Mouse (Mus musculus) liver, embryonic 15.5 days (tissue): ENCODE results near the gene Mc3r. TPM values are rescaled to one million over a fixed set of nuclear protein-coding genes. Genes with fewer than 3 reads are reported as not detected.
A peak's percentile ranks its signal among the peaks of the same experiment; 100 is the strongest.

Experiments
- ATAC-seq: fragments of 200-750 bp; cut with Nextera tagmentation; 2 replicates; pipeline ENCODE4 v1.8.0; 2017; ENCODE audit warnings: moderate number of reproducible peaks, mild to moderate bottlenecking, moderate library complexity; ENCODE audit not compliant: insufficient read depth
- H3K27ac ChIP-seq: fragments of 300-500 bp; sonication (generic); replicated peaks from 2 replicates; pipeline ENCODE4 v1.5.1; 2015; ENCODE audit warnings: mild to moderate bottlenecking, inconsistent platforms
- H3K27me3 ChIP-seq: fragments of 300-500 bp; sonication (generic); 2 replicates; pipeline ENCODE4 v1.6.1; 2015; ENCODE audit warnings: mild to moderate bottlenecking, inconsistent platforms
- H3K36me3 ChIP-seq: fragments of 300-500 bp; sonication (generic); replicated peaks from 2 replicates; pipeline ENCODE4 v1.6.1; 2015; ENCODE audit warnings: moderate library complexity, mild to moderate bottlenecking, inconsistent platforms
- H3K4me1 ChIP-seq: fragments of 300-500 bp; sonication (generic); replicated peaks from 2 replicates; pipeline ENCODE4 v1.6.1; 2015; ENCODE audit warnings: inconsistent platforms
- H3K4me2 ChIP-seq: fragments of 300-500 bp; sonication (generic); 2 replicates; pipeline ENCODE4 v1.6.1; 2015; ENCODE audit warnings: moderate library complexity, mild to moderate bottlenecking, inconsistent platforms
- H3K4me3 ChIP-seq: fragments of 300-500 bp; sonication (generic); replicated peaks from 2 replicates; pipeline ENCODE4 v1.5.1; 2015; ENCODE audit warnings: mild to moderate bottlenecking, inconsistent platforms
- H3K9ac ChIP-seq: fragments of 300-500 bp; sonication (generic); 2 replicates; pipeline ENCODE4 v1.6.1; 2015; ENCODE audit warnings: moderate library complexity, mild to moderate bottlenecking, inconsistent platforms
- H3K9me3 ChIP-seq: fragments of 300-500 bp; sonication (generic); replicated peaks from 2 replicates; pipeline ENCODE4 v1.6.1; 2016; ENCODE audit warnings: inconsistent platforms
- WGBS: fragments of 180-500 bp; shearing (Covaris S2); methylation state at CpG from one replicate; pipeline ENCODE4 v1.1.7; 2015; ENCODE audit warnings: mixed read lengths; ENCODE audit not compliant: insufficient replicate concordance; 5-methylcytosine and 5-hydroxymethylcytosine counted together
- polyA plus RNA-seq: library from polyadenylated mRNA; unstranded; fragments of >200 nt; fragmentation: Nextera tagmentation; extraction: Ambion mirVana; gene quantifications from 2 replicates; pipeline ENCODE4 v1.2.1, GENCODE M21; 2015

Mc3r gene
- 0.05 and 0.06 TPM in 2 replicates for polyA plus RNA-seq

- H3K4me1 ChIP-seq, result no peaks in the 10 kb centered on the region
- 10% methylated on average over 22 of the region's 22 CpGs for WGBS
- no peak within 1 kb of the TSS for H3K9ac ChIP-seq
- no peak within 1 kb of the TSS for H3K4me3 ChIP-seq
- H3K27ac ChIP-seq, result no peak within 1 kb of the TSS
- no peaks in the 10 kb centered on the region for H3K36me3 ChIP-seq
- H3K27me3 ChIP-seq, result peaks cover 81% of the 10 kb centered on the region
- H3K9me3 ChIP-seq, result no peaks in the 10 kb centered on the region
- H3K4me2 ChIP-seq, result no peak within 1 kb of the TSS
- ATAC-seq, result peak; percentile 69
These were observed at the start of gene Mc3r for GRCm38 (mm10) chr2:172248106-172248764. Mc3r (plus strand) TSS chr2:172248492.

DNA sequence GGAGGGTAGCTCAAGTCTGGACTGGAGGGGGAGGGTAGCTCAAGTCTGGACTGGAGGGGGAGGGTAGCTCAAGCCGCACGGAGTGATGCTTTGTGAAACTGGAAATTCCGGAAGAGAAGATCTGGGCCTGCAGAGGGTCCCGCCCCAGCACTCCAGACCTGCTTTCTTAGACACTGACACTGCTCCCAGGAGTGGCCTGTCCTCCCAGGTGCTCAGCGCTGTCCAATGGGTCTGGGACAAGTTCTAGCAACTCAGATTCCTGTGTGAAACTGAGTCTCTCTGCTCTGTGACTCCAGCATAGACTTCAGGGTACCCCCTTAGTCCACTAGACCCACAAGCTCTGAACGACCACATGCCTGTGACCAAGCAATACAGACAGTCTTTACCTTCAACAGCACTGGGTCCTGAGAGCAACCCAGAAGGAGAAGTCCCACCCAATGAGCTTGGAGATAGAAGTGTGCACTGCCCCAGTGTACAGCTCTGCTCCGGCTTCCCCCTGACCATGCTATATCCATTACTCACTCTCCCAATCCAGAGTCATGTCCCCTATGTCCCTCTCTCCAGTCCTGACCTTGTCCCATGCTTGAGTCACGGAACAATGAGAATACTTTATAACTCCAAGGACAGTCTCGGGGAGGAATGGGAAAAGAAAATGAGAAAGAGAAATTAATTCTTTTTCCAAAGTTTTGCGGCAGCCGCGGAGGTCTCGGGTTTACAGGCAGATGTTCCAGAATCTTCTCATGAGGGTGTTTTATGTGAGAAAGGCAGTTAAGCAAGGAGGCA is 46.1 kb upstream of the Mc3r start:
- Histone ChIP-seq H3K4me1 (no peaks in the 10 kb centered on the region), H3K4me2 (no peak overlapping the region), H3K9ac (no peak overlapping the region), H3K27ac (no peak overlapping the region), H3K4me3 (no peak overlapping the region), H3K36me3 (no peaks in the 10 kb centered on the region), H3K9me3 (no peaks in the 10 kb centered on the region), H3K27me3 (no peaks in the 10 kb centered on the region)
- ATAC-seq, result no peak
- 73% methylated on average over 13 of the region's 13 CpGs for WGBS

- 15% methylated on average over 11 of the region's 11 CpGs for WGBS
- no peak for ATAC-seq
- H3K9me3 ChIP-seq, result no peaks in the 10 kb centered on the region
- no peaks in the 10 kb centered on the region for H3K4me1 ChIP-seq
- H3K27me3 ChIP-seq, result no peaks in the 10 kb centered on the region
- H3K9ac ChIP-seq, result no peak overlapping the region
- H3K27ac ChIP-seq, result no peak overlapping the region
- H3K4me3 ChIP-seq, result no peak overlapping the region
- no peak overlapping the region for H3K4me2 ChIP-seq
- no peaks in the 10 kb centered on the region for H3K36me3 ChIP-seq
These were observed 41.3 kb upstream of the Mc3r start for GRCm38 (mm10) chr2:172207003-172207402.

GRCm38 (mm10) chr2:172213480-172213879 is 34.8 kb upstream of the Mc3r start:
- Histone ChIP-seq H3K4me2 (no peak overlapping the region), H3K27me3 (no peaks in the 10 kb centered on the region), H3K27ac (no peak overlapping the region), H3K36me3 (no peaks in the 10 kb centered on the region), H3K9ac (no peak overlapping the region), H3K9me3 (no peaks in the 10 kb centered on the region), H3K4me1 (no peaks in the 10 kb centered on the region), H3K4me3 (no peak overlapping the region)
- 66% methylated on average over 8 of the region's 8 CpGs for WGBS
- ATAC-seq, result no peak

GRCm38 (mm10) chr2:172214336-172214735 is 34.0 kb upstream of the Mc3r start:
- no peaks in the 10 kb centered on the region for H3K27me3 ChIP-seq
- no peak for ATAC-seq
- no peak overlapping the region for H3K4me3 ChIP-seq
- no peaks in the 10 kb centered on the region for H3K4me1 ChIP-seq
- H3K4me2 ChIP-seq, result no peak overlapping the region
- H3K36me3 ChIP-seq, result no peaks in the 10 kb centered on the region
- 55% methylated on average over 5 of the region's 5 CpGs for WGBS
- H3K27ac ChIP-seq, result no peak overlapping the region
- no peaks in the 10 kb centered on the region for H3K9me3 ChIP-seq
- no peak overlapping the region for H3K9ac ChIP-seq

GRCm38 (mm10) chr2:172215508-172216162 is 32.7 kb upstream of the Mc3r start:
- Histone ChIP-seq H3K9me3 (no peaks in the 10 kb centered on the region), H3K27ac (no peak overlapping the region), H3K4me3 (no peak overlapping the region), H3K4me1 (no peaks in the 10 kb centered on the region), H3K36me3 (no peaks in the 10 kb centered on the region), H3K9ac (no peak overlapping the region), H3K27me3 (no peaks in the 10 kb centered on the region), H3K4me2 (no peak overlapping the region)
- 39% methylated on average over 11 of the region's 11 CpGs for WGBS
- ATAC-seq, result no peak

- Histone ChIP-seq H3K4me1 (no peaks in the 10 kb centered on the region), H3K27ac (no peak overlapping the region), H3K27me3 (no peaks in the 10 kb centered on the region), H3K4me2 (no peak overlapping the region), H3K36me3 (no peaks in the 10 kb centered on the region), H3K9ac (no peak overlapping the region), H3K9me3 (no peaks in the 10 kb centered on the region), H3K4me3 (no peak overlapping the region)
- 46% methylated on average over 17 of the region's 17 CpGs for WGBS
- ATAC-seq, result no peak
These were observed 32.0 kb upstream of the Mc3r start for GRCm38 (mm10) chr2:172216163-172216915.

- H3K36me3 ChIP-seq, result no peaks in the 10 kb centered on the region
- H3K4me3 ChIP-seq, result no peak overlapping the region
- H3K9ac ChIP-seq, result no peak overlapping the region
- 39% methylated on average over 7 of the region's 8 CpGs for WGBS
- ATAC-seq, result no peak
- H3K9me3 ChIP-seq, result no peaks in the 10 kb centered on the region
- H3K4me1 ChIP-seq, result no peaks in the 10 kb centered on the region
- no peak overlapping the region for H3K4me2 ChIP-seq
- no peak overlapping the region for H3K27ac ChIP-seq
- peaks cover 12% of the 10 kb centered on the region; the same call in 1 of the 2 replicates for H3K27me3 ChIP-seq
These were observed 30.4 kb upstream of the Mc3r start for GRCm38 (mm10) chr2:172217886-172218285.

DNA sequence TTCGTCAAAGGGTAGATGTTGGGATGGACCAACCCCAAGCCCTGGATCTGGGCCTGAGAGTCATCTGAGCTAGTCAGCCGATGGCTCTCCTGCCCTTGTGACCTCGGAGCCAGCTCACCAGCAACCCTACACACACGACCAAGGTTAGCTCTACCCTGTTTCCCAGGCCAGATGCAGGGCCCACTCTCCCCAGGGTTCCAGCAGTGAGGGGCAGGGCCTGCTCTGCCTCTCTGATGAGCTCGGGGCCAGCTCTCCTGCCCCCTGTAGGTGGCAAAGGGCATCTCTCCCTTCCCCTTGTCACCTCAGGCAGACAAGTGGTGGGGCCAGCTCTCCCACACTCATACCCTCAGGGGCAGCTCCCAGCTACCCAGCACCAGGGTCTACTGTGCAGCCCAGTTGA is 29.1 kb upstream of the Mc3r start:
- WGBS, result 45% methylated on average over 5 of the region's 5 CpGs
- Histone ChIP-seq H3K4me1 (no peaks in the 10 kb centered on the region), H3K27me3 (peaks cover 15% of the 10 kb centered on the region; the same call in 1 of the 2 replicates), H3K4me3 (no peak overlapping the region), H3K27ac (no peak overlapping the region), H3K9me3 (no peaks in the 10 kb centered on the region), H3K4me2 (no peak overlapping the region), H3K36me3 (no peaks in the 10 kb centered on the region), H3K9ac (no peak overlapping the region)
- no peak for ATAC-seq

- no peak overlapping the region for H3K4me3 ChIP-seq
- 9% methylated on average over 16 of the region's 16 CpGs for WGBS
- peaks cover 19% of the 10 kb centered on the region; the same call in 1 of the 2 replicates for H3K27me3 ChIP-seq
- no peak overlapping the region for H3K4me2 ChIP-seq
- H3K4me1 ChIP-seq, result no peaks in the 10 kb centered on the region
- H3K27ac ChIP-seq, result no peak overlapping the region
- H3K9me3 ChIP-seq, result no peaks in the 10 kb centered on the region
- H3K36me3 ChIP-seq, result no peaks in the 10 kb centered on the region
- no peak overlapping the region for H3K9ac ChIP-seq
- no peak for ATAC-seq
These were observed 26.5 kb upstream of the Mc3r start for GRCm38 (mm10) chr2:172221656-172222393.
